Mouse (Mus musculus): Measurements from ENCODE around the gene Hoga1.

The Hoga1 gene

DNA sequence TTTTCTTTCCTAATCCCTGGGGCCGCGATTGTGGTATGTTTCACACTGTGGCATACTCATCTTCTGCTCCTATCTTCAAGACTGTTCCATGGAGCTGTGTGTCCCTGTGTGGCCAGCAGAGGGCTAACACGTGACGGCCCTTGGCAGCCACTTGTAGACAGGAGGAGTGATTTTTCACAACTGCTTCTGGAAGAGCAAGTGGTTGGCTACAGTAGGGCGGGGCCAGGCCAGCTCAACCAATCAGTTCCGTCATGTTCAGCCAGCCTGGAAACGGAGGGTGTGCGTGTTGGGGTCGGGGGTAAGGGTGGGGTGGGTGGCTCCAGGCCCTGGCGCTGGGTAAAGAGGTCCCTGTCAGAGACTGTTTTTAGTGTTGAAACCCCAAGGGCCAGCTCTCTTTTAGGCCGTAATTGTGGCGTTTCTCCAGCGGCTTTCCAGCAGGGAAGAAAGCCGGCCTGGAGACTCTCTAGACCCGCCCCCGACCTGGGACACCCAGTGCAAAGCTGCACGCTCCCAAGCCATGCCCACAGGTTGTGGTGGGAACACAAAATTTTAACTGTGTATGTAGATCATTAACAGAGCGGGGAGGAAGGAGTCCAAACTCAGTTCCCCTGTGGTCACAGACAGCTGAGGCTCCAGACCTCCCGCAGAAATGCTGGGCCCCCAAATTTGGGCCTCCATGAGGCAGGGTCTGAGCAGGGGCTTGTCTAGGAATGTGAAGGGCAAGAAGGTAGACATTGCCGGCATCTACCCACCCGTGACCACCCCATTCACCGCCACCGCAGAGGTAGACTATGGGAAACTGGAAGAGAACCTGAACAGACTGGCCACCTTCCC is at the start of gene Hoga1:
Gene Hoga1, plus strand, starts transcription at position 342 of the 834 bp plus-strand sequence.
- DNase-seq, result peak; percentile 50 to 60

DNA sequence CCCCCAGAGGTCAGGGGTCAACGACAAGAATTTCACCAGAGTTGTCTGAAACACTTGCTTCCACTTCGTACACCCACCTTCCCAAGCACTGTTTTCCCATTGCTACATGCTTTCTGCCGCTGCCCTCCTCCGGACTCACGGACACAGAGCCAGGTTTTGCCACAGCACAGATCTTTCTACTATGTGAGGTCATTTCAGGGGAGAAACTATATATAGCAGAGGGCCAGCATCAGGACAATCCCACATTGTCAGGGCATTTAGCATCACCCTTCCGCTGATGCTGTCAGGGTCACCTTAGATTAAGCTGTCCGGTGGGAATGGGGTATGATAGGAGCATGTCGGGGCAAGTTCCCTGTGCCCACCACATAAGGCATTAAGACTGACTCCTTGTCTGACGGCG is 48.3 kb upstream of the Hoga1 start:
- no peak for DNase-seq

- DNase-seq, result no peak
These were observed 46.5 kb upstream of the Hoga1 start for GRCm38 (mm10) chr19:41998770-41999548.

DNA sequence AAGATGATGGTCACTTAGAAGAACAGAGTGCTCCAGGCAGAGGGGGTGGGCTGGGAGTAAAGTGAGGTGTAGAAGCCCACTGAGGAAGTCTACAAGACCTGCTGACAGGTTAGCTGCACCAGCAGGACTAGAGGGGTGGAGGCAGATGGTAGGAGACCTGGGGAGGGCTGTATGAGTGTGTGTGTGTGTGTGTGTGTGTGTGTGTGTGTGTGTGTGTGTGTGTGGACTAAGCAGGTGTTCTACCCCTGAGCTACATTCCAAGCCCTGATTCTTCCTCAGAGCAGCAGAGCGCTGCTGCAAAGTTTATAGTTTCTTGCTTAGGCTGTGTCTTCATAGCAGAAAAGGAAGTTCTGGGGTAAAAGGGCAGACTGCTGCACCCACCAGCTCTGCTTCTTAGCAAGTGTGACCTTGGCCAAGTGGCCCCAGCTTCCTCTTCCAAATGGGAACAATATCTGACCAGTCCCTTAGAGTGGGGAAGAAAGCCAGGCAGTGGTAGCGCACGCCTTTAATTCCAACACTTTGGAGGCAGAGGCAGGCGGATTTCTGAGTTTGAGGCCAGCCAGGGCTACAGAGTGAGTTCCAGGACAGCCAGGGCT is 45.6 kb upstream of the Hoga1 start:
- no peak for DNase-seq

DNA sequence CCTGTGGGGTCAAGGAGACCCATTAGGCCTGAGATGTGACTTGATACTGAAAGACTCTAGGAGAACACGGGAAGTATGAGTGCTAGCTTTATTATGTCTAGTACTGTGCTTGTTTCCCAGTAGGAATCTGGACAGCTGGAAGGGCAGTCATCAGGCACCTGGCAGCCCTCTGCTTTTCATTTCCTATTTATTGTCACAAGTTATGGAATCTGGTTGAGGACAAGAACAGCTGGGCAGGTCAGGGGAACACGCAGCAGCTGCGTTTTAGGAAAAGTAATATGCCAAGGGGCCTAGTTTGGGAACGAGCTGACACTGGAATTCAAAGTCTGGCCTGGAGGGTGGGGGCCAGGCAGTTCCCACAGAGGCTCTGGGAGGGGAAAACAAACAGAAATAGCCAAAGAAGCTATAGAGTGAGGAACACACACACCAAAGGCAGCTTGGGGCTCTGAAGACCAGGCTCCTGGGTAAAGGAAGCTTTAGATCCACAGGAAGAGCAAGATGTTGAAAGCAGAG is 44.9 kb upstream of the Hoga1 start:
- no peak for DNase-seq

DNA sequence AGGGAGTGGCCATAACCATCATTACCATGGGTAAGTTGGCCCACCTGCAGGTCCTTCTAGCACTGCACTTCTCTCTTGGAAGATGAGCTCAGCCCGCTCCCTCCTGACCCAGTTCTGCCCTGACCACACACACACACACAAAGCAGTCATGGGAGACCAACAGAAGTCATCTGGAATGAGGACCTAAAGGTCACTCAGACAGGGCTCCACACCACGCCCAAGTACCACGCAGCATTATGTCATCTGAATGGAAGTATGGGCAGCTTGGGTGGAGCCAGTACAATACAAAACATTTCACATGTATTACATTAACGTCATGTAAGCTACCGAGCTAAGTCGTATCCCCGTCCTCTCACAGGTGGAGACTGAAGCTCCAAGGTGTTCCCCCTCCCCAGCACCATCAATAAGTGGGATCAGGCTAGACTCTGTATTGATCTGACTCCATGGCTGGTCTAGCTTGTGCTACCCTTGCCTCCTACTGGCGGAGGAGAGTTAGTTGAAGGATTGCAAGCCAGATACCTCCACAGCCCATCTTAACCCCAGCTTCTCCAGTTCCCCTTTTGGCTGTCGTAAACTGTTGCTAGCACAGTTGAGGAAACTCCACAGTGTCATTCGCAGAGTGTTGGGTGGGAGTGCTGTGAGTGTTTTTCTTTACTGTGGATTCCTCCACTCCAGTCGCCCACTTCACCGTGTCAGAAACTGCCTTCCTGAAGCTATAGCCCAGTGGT is 44.0 kb upstream of the Hoga1 start:
- no peak for DNase-seq

DNA sequence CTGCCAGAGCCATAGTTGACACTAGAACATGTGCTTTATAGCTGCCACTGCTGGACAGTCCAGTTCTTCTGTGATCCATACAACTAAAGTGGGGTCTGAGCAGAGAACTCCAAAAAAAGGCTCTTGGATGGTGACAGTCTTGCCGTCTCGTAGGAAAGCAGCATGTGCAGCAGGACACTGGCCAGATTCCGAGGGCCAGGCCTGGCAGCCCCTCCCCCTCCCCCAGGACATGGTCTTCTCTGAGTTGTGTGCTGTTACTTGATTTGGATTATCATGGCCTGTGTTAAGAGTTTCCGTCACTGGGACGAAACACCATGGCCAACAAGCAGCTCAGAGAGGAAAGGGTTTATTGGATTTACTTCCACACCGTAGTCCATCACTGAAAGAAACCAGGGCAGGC is 41.2 kb upstream of the Hoga1 start:
- DNase-seq, result no peak

- no peak for DNase-seq
These were observed 39.8 kb upstream of the Hoga1 start for GRCm38 (mm10) chr19:42005616-42006015.

- no peak for DNase-seq
These were observed 38.8 kb upstream of the Hoga1 start for GRCm38 (mm10) chr19:42006568-42006967.

DNA sequence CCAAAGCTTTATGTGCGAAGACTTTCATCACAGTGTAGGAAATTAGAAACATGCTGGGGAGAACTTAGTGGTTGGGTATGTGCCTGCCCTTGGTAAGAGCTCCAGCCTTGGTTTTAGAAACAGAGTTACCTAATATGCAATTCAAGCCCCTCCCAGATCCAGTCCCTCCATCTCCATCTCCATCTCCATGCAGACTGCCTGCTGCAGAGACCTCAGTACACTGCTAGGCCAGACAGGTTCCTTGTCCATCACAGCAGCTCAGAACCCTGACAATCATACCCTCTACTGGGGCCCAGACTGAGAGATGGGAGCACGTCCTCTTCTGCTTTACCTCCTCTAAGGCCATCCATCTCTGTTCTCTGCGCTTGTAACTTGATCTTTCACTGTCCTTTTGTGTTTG is 36.8 kb upstream of the Hoga1 start:
- no peak for DNase-seq

DNA sequence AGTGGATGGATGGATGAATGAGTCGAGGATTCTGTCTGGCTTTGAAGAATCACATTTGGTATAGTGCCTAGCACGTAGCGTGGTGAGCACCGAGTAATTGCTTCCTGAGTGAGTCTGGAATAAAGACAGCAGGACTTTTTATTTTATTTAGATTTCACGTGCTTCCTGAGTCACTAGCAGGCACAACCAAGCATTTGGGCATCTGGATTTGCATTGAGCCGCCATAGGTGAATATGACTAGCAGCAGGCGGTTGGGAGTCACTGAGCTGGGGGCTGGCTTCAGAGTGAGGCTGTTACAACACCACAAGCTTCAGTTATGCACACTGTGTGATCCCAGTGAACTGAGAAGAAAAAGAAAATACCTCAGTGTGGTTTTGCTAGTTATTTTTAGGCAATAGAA is 36.3 kb upstream of the Hoga1 start:
- DNase-seq, result no peak

DNA sequence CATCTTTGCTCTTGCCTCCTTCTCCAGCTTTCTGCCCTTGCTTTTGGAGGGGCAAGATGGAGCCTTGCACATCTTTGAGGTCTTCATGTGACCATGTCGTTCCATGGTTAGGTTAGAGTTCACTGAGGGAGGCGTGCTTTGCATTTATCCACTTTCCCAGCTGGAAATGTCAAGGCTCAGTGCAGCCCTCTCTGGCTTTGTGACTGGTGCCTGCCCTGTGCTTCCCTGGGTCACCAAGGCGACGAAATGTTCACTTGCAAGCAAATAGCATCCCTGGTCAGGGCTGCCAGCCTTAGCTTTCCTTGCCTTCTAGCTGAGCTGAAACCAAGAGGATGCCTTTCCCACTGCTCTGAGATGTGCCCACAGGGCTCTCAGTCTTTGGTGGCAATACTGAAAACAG is 35.0 kb upstream of the Hoga1 start:
- DNase-seq, result no peak

DNA sequence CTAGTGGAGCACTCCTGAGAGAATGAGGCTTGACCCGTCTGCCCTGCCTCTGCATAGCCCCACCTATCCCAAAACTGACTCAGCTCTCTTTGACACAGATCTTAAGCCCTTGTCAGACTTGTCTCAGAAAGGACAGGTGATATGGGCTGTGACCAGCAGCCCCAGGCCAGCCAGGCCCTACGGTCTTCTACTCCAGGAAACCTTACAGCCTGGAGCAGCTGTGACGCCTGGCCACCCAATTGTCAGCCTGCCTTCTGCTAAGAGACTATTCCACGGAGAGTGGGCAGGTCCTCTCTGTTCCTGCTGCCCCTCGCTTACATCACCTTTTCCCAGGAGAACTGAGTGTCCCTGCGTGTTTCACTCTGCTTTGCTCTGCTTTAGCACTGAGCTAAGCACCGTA is 34.3 kb upstream of the Hoga1 start:
- no peak for DNase-seq

GRCm38 (mm10) chr19:42014231-42014825 is 31.1 kb upstream of the Hoga1 start:
- no peak for DNase-seq

- no peak for DNase-seq
These were observed 30.4 kb upstream of the Hoga1 start for GRCm38 (mm10) chr19:42015001-42015400.

GRCm38 (mm10) chr19:42016251-42016650 is 29.2 kb upstream of the Hoga1 start:
- no peak for DNase-seq

DNA sequence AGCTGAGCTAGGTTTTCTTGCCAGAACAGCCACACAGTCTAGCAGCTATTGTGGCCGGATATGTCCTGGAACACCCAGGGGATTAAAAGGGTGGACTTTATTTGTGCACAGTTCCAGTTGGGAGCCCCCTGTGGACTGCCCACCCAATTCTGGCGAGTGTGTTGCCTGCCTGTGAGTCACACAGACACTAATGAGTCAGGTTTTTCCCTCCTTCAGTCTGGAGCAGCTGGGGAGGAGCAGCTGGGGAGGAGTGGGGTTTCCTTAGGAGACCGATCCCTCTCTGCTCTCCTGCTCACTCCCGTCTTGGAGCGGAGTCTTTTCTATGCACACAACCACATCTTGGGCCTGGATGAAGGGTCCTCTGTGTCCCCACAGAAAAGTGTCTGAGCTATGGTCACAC is 28.6 kb upstream of the Hoga1 start:
- no peak for DNase-seq

GRCm38 (mm10) chr19:42017399-42018247 is 27.8 kb upstream of the Hoga1 start:
- peak; percentile 89 to 90 for DNase-seq

DNA sequence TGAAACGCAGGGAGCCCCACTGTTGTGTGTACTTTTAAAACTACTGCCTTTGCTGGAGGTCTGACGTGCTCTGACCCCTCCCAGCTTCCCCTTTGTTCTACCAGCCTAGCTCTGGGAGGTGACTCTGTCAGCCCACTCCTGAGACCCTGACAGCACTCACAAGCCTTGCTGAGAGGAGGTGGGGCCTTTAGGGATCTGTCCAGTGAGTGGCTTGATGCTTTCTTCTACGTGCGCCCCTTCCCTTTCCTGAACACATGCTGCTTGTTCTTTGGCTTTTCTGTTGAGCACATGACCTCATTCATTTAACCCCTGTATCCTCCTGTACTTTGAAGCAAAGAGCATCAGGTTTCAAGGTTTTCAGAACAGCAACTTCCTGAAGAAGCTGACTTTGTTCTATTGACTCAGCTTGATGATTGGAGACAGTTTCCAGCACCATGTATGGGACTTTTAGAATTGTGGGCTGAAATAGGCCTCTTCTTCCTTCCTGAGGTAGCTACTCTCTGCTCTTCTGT is 26.3 kb upstream of the Hoga1 start:
- no peak for DNase-seq

GRCm38 (mm10) chr19:42021681-42022541 is 23.5 kb upstream of the Hoga1 start:
- no peak for DNase-seq

Measured in cerebellum, postnatal 36 days (tissue).